Mouse (Mus musculus) liver, adult 2 months (tissue): ENCODE results near the gene Gm29609. TPM values are rescaled to one million over a fixed set of nuclear protein-coding genes. Genes with fewer than 3 reads are reported as not detected.

Source experiments
- DNase-seq: peaks from one replicate; pipeline ENCODE4 v3.0.0-alpha.2; 2011; ENCODE audit warnings: low read depth, low spot score; ENCODE audit errors: extremely low read depth
- H3K27ac ChIP-seq: fragments of 200-500 bp; replicated peaks from 2 replicates; pipeline ENCODE4 v1.5.1; 2012; ENCODE audit warnings: low read depth, mild to moderate bottlenecking, control low read depth, inconsistent platforms, low read length; ENCODE audit not compliant: insufficient read depth
- H3K27me3 ChIP-seq: fragments of 200-500 bp; 2 replicates; pipeline ENCODE4 v1.6.1; 2012; ENCODE audit warnings: mild to moderate bottlenecking, moderate library complexity, low read length, inconsistent platforms; ENCODE audit not compliant: control insufficient read depth, insufficient read depth
- H3K36me3 ChIP-seq: fragments of 200-500 bp; 2 replicates; pipeline ENCODE4 v1.6.1; 2012; ENCODE audit warnings: low read length, inconsistent platforms; ENCODE audit not compliant: control insufficient read depth, insufficient read depth
- H3K4me1 ChIP-seq: fragments of 200-500 bp; 2 replicates; pipeline ENCODE4 v1.6.1; 2011; ENCODE audit warnings: low read length; ENCODE audit not compliant: control insufficient read depth, insufficient read depth
- H3K4me3 ChIP-seq: fragments of 200-500 bp; 2 replicates; pipeline ENCODE4 v1.5.1; 2011; ENCODE audit warnings: low read depth, mild to moderate bottlenecking, control low read depth, low read length, moderate library complexity; ENCODE audit not compliant: insufficient read depth
- H3K79me2 ChIP-seq: fragments of 200-500 bp; 2 replicates; pipeline ENCODE4 v1.6.1; 2012; ENCODE audit warnings: inconsistent platforms, mild to moderate bottlenecking, low read length, moderate library complexity; ENCODE audit not compliant: control insufficient read depth, insufficient read depth
- H3K9ac ChIP-seq: fragments of 200-500 bp; 2 replicates; pipeline ENCODE4 v1.6.1; 2012; ENCODE audit warnings: low read depth, mild to moderate bottlenecking, control low read depth, inconsistent platforms, low read length
- CTCF ChIP-seq: fragments of 200-500 bp; IDR thresholded peaks from 2 replicates; pipeline ENCODE4 v1.5.1; 2011; ENCODE audit warnings: low read depth, low read length, control low read depth
- POLR2A ChIP-seq: fragments of 200-500 bp; IDR thresholded peaks from 2 replicates; pipeline ENCODE4 v1.6.1; 2011; ENCODE audit warnings: low read length, control low read depth; ENCODE audit not compliant: insufficient read depth; ENCODE audit errors: extremely low read depth
- WGBS: fragments of 180-500 bp; shearing (Covaris S2); methylation state at CpG from one replicate; pipeline ENCODE4 v1.1.7; 2018; 5-methylcytosine and 5-hydroxymethylcytosine counted together
- polyA plus RNA-seq: library from polyadenylated mRNA; depleted of rRNA; stranded (reverse); fragments of >200 nt; gene quantifications from 2 replicates; pipeline ENCODE4 v1.2.3, GENCODE M21; 2012
- total RNA-seq: library from RNA; depleted of rRNA; stranded (reverse); fragments of >200 nt; gene quantifications from 2 replicates; pipeline ENCODE4 v1.2.3, GENCODE M21; 2014

Gene Gm29609
- total and polyA plus RNA-seq, 2 experiments: 1.0 to 2.3 TPM

DNA sequence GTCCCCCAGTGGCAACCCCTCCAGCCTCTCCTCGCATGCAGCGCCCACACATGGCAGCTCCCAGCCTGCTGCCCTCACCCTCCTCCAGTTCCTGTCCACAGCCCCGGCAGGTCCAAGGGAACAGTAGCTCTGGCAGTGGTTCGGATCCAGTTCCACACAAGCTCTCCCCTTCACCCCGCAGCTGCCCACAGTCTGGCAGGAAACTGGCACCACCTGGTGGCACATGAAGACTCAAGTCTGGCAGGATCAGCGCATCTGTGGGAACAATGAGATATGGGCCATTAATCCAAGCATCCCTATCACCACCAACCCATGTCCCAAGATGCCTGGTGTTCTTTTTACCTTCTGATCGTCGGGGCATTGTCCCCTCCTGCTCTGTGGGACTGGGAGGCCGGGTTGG is 20.2 kb upstream of the Gm29609 start:
- DNase-seq: no peak
- peaks cover 4% of the 10 kb centered on the region for H3K4me1 ChIP-seq
- TF ChIP-seq CTCF (peak; percentile 25; the same call in 1 of the 2 replicates), POLR2A (no peak)
- H3K36me3 ChIP-seq: peaks cover 41% of the 10 kb centered on the region
- WGBS: 75% methylated on average over 9 of the region's 9 CpGs
- no peaks in the 10 kb centered on the region for H3K27me3 ChIP-seq
- no peak overlapping the region for H3K4me3 ChIP-seq
- no peak overlapping the region for H3K9ac ChIP-seq
- no peak overlapping the region for H3K27ac ChIP-seq
- H3K79me2 ChIP-seq: peaks cover 7% of the 10 kb centered on the region

- H3K27ac ChIP-seq: no peak overlapping the region
- TF ChIP-seq POLR2A (no peak), CTCF (no peak)
- 95% methylated on average over 19 of the region's 19 CpGs for WGBS
Observed at GRCm38 (mm10) chr5:31199321-31199892, 19.7 kb upstream of the Gm29609 start.

DNA sequence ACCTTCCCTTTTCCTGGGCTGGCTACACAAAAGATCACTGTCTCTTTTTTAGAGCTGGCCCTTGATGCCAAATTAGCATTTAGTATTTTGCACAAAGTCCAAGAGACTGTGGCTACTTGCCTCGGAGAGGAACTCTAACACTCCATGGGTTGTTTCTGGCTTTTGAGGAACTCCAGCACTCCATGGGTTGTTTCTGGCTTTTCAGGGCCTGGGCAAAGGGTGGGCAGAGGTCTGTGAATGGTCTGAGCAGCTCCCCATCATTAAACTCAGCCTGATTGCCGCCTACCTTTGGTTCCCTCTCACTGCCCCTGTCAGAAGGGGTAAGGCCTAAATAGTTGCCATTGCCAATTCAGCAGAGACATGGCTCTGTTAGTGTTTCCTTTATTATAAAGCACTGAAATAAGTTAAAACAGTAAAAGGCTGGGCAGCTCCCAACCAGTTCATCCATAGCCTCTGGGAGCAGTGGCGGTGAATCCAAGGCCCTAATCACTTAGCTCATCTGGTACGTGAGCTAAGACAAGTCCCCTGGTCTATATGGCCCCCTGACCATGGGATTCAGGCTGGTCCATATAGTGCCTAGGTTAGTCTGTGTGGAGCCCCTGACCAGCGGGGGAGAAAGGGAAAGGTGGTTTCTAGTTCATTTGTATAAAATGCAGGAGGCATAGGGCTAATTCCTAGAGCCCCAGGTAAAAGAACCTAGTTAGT is 19.1 kb upstream of the Gm29609 start:
- no peak overlapping the region for H3K27ac ChIP-seq
- H3K36me3 ChIP-seq: peaks cover 38% of the 10 kb centered on the region
- H3K9ac ChIP-seq: no peak overlapping the region
- WGBS: 82% methylated on average over 5 of the region's 5 CpGs
- H3K27me3 ChIP-seq: no peaks in the 10 kb centered on the region
- H3K4me3 ChIP-seq: no peak overlapping the region
- H3K4me1 ChIP-seq: peaks cover 4% of the 10 kb centered on the region
- DNase-seq: no peak
- TF ChIP-seq CTCF (no peak), POLR2A (no peak)
- H3K79me2 ChIP-seq: peaks cover 7% of the 10 kb centered on the region

More at GRCm38 (mm10) chr5:31199321-31199892, 19.7 kb upstream of the Gm29609 start:
- DNase-seq: no peak
- no peak overlapping the region for H3K4me3 ChIP-seq
- H3K27me3 ChIP-seq: no peaks in the 10 kb centered on the region
- peaks cover 40% of the 10 kb centered on the region for H3K36me3 ChIP-seq
- no peak overlapping the region for H3K9ac ChIP-seq
- H3K79me2 ChIP-seq: peaks cover 7% of the 10 kb centered on the region
- H3K4me1 ChIP-seq: peaks cover 4% of the 10 kb centered on the region

GRCm38 (mm10) chr5:31198170-31198569 is 18.5 kb upstream of the Gm29609 start:
- no peaks in the 10 kb centered on the region for H3K27me3 ChIP-seq
- no peak overlapping the region for H3K9ac ChIP-seq
- H3K4me1 ChIP-seq: peaks cover 4% of the 10 kb centered on the region
- peaks cover 7% of the 10 kb centered on the region for H3K79me2 ChIP-seq
- TF ChIP-seq POLR2A: no peak
- TF ChIP-seq CTCF: no peak
- no peak overlapping the region for H3K27ac ChIP-seq
- H3K4me3 ChIP-seq: no peak overlapping the region
- peaks cover 34% of the 10 kb centered on the region for H3K36me3 ChIP-seq
- WGBS: 77% methylated on average over 9 of the region's 9 CpGs
- DNase-seq: no peak

- H3K9ac ChIP-seq: no peak overlapping the region
- 95% methylated on average over 12 of the region's 12 CpGs for WGBS
- DNase-seq: no peak
- peaks cover 7% of the 10 kb centered on the region for H3K79me2 ChIP-seq
- H3K27ac ChIP-seq: no peak overlapping the region
- no peaks in the 10 kb centered on the region for H3K27me3 ChIP-seq
- H3K4me1 ChIP-seq: peaks cover 1% of the 10 kb centered on the region
- TF ChIP-seq CTCF: no peak
- peaks cover 33% of the 10 kb centered on the region for H3K36me3 ChIP-seq
- H3K4me3 ChIP-seq: no peak overlapping the region
Observed at GRCm38 (mm10) chr5:31197072-31197471, 17.4 kb upstream of the Gm29609 start.

GRCm38 (mm10) chr5:31196207-31196606 is 16.5 kb upstream of the Gm29609 start:
- H3K27ac ChIP-seq: no peak overlapping the region
- WGBS: 89% methylated on average over 10 of the region's 10 CpGs
- peaks cover 33% of the 10 kb centered on the region for H3K36me3 ChIP-seq
- H3K4me3 ChIP-seq: no peak overlapping the region
- no peak overlapping the region for H3K9ac ChIP-seq
- no peak for DNase-seq
- H3K79me2 ChIP-seq: peaks cover 10% of the 10 kb centered on the region
- no peaks in the 10 kb centered on the region for H3K27me3 ChIP-seq
- TF ChIP-seq CTCF (no peak), POLR2A (no peak)
- H3K4me1 ChIP-seq: peaks cover 5% of the 10 kb centered on the region
